Mouse (Mus musculus): ENCODE results near the gene Gm20388. TPM values are rescaled to one million over a fixed set of nuclear protein-coding genes. Genes with fewer than 3 reads are reported as not detected.

Gene Gm20388
- total RNA-seq, 1 experiment from 2014 or later = 18.4 TPM

- ATAC-seq (replicated peaks in 1 of 2; ENCODE audit: insufficient read depth in 1 of 2, low FRiP score in 2 of 2, low TSS enrichment in 1 of 2, low read depth in 1 of 2, poor library complexity in 2 of 2, severe bottlenecking in 2 of 2) = peak; percentile 27 to 29
Measured at GRCm38 (mm10) chr8:121906542-121907512, 1996.2 kb downstream of the Gm20388 start.

GRCm38 (mm10) chr8:121907587-121908248, 1997.1 kb downstream of the Gm20388 start, which contains the start of gene Slc7a5:
Gene Slc7a5, minus strand, starts transcription at chr8:121907694.
- peak; percentile 76 for ATAC-seq (replicated peaks in 1 of 2; ENCODE audit: insufficient read depth in 1 of 2, low FRiP score in 2 of 2, low TSS enrichment in 1 of 2, low read depth in 1 of 2, poor library complexity in 2 of 2, severe bottlenecking in 2 of 2)

GRCm38 (mm10) chr8:121908378-121909147, 1997.9 kb downstream of the Gm20388 start:
- ATAC-seq (replicated peaks in 1 of 2; ENCODE audit: insufficient read depth in 1 of 2, low FRiP score in 2 of 2, low TSS enrichment in 1 of 2, low read depth in 1 of 2, poor library complexity in 2 of 2, severe bottlenecking in 2 of 2) = no peak

- ATAC-seq (replicated peaks in 1 of 2; ENCODE audit: insufficient read depth in 1 of 2, low FRiP score in 2 of 2, low TSS enrichment in 1 of 2, low read depth in 1 of 2, poor library complexity in 2 of 2, severe bottlenecking in 2 of 2) = no peak
Measured at GRCm38 (mm10) chr8:121909148-121909541, 1998.5 kb downstream of the Gm20388 start.

GRCm38 (mm10) chr8:121909663-121910062, 1999.0 kb downstream of the Gm20388 start:
- ATAC-seq (replicated peaks in 1 of 2; ENCODE audit: insufficient read depth in 1 of 2, low FRiP score in 2 of 2, low TSS enrichment in 1 of 2, low read depth in 1 of 2, poor library complexity in 2 of 2, severe bottlenecking in 2 of 2) = no peak

- no peak for ATAC-seq (replicated peaks in 1 of 2; ENCODE audit: insufficient read depth in 1 of 2, low FRiP score in 2 of 2, low TSS enrichment in 1 of 2, low read depth in 1 of 2, poor library complexity in 2 of 2, severe bottlenecking in 2 of 2)
Measured at GRCm38 (mm10) chr8:121911400-121911799, 2000.8 kb downstream of the Gm20388 start.

GRCm38 (mm10) chr8:121911987-121912386, 2001.3 kb downstream of the Gm20388 start:
- no peak for ATAC-seq (replicated peaks in 1 of 2; ENCODE audit: insufficient read depth in 1 of 2, low FRiP score in 2 of 2, low TSS enrichment in 1 of 2, low read depth in 1 of 2, poor library complexity in 2 of 2, severe bottlenecking in 2 of 2)

- ATAC-seq (replicated peaks in 1 of 2; ENCODE audit: insufficient read depth in 1 of 2, low FRiP score in 2 of 2, low TSS enrichment in 1 of 2, low read depth in 1 of 2, poor library complexity in 2 of 2, severe bottlenecking in 2 of 2) = no peak
Measured at GRCm38 (mm10) chr8:121912831-121913230, 2002.2 kb downstream of the Gm20388 start.

GRCm38 (mm10) chr8:121913378-121913777, 2002.7 kb downstream of the Gm20388 start:
- no peak for ATAC-seq (replicated peaks in 1 of 2; ENCODE audit: insufficient read depth in 1 of 2, low FRiP score in 2 of 2, low TSS enrichment in 1 of 2, low read depth in 1 of 2, poor library complexity in 2 of 2, severe bottlenecking in 2 of 2)

GRCm38 (mm10) chr8:121919158-121919557, 2008.5 kb downstream of the Gm20388 start:
- ATAC-seq (replicated peaks in 1 of 2; ENCODE audit: insufficient read depth in 1 of 2, low FRiP score in 2 of 2, low TSS enrichment in 1 of 2, low read depth in 1 of 2, poor library complexity in 2 of 2, severe bottlenecking in 2 of 2) = no peak

GRCm38 (mm10) chr8:121919731-121920130, 2009.1 kb downstream of the Gm20388 start:
- peak in 1 of 2 experiments; percentile 20; a peak in 1 of 4 replicates for ATAC-seq (replicated peaks in 1 of 2; ENCODE audit: insufficient read depth in 1 of 2, low FRiP score in 2 of 2, low TSS enrichment in 1 of 2, low read depth in 1 of 2, poor library complexity in 2 of 2, severe bottlenecking in 2 of 2)

GRCm38 (mm10) chr8:121921582-121921981, 2010.9 kb downstream of the Gm20388 start:
- no peak for ATAC-seq (replicated peaks in 1 of 2; ENCODE audit: insufficient read depth in 1 of 2, low FRiP score in 2 of 2, low TSS enrichment in 1 of 2, low read depth in 1 of 2, poor library complexity in 2 of 2, severe bottlenecking in 2 of 2)

GRCm38 (mm10) chr8:121922101-121922500, 2011.5 kb downstream of the Gm20388 start:
- no peak for ATAC-seq (replicated peaks in 1 of 2; ENCODE audit: insufficient read depth in 1 of 2, low FRiP score in 2 of 2, low TSS enrichment in 1 of 2, low read depth in 1 of 2, poor library complexity in 2 of 2, severe bottlenecking in 2 of 2)

- no peak for ATAC-seq (replicated peaks in 1 of 2; ENCODE audit: insufficient read depth in 1 of 2, low FRiP score in 2 of 2, low TSS enrichment in 1 of 2, low read depth in 1 of 2, poor library complexity in 2 of 2, severe bottlenecking in 2 of 2)
Measured at GRCm38 (mm10) chr8:121924681-121925080, 2014.0 kb downstream of the Gm20388 start.

- peak; percentile 66 to 67; a peak in 3 of 4 replicates for ATAC-seq (replicated peaks in 1 of 2; ENCODE audit: insufficient read depth in 1 of 2, low FRiP score in 2 of 2, low TSS enrichment in 1 of 2, low read depth in 1 of 2, poor library complexity in 2 of 2, severe bottlenecking in 2 of 2)
Measured at GRCm38 (mm10) chr8:121925624-121926023, 2015.0 kb downstream of the Gm20388 start.

GRCm38 (mm10) chr8:121926266-121926665, 2015.6 kb downstream of the Gm20388 start:
- ATAC-seq (replicated peaks in 1 of 2; ENCODE audit: insufficient read depth in 1 of 2, low FRiP score in 2 of 2, low TSS enrichment in 1 of 2, low read depth in 1 of 2, poor library complexity in 2 of 2, severe bottlenecking in 2 of 2) = no peak

- peak; percentile 77 to 90 for ATAC-seq (replicated peaks in 1 of 2; ENCODE audit: insufficient read depth in 1 of 2, low FRiP score in 2 of 2, low TSS enrichment in 1 of 2, low read depth in 1 of 2, poor library complexity in 2 of 2, severe bottlenecking in 2 of 2)
Measured at GRCm38 (mm10) chr8:121927316-121927715, 2016.7 kb downstream of the Gm20388 start.
